Mouse (Mus musculus) left cerebral cortex, postnatal 36 days (tissue): Measurements from ENCODE around the gene Hoxb2. TPM values are rescaled to one million over a fixed set of nuclear protein-coding genes. Genes with fewer than 3 reads are reported as not detected.

Experiments used
- DNase-seq, 2 experiments: peaks; one replicate each; pipeline ENCODE4 v3.0.0; 2021 to 2022; ENCODE audit warnings: low spot score in 2 of 2, mixed read lengths in 1 of 2
- intact Hi-C: fragments of 180-260 bp; cut with DNase I; formaldehyde crosslinking; loops from one replicate; pipeline ENCODE4 v1.15.1; 2025
- total RNA-seq, 2 experiments: library from RNA; stranded (reverse); gene quantifications; 2 replicates each; pipeline ENCODE4 v1.2.3; 2021

The Hoxb2 gene
- not detected for total RNA-seq

GRCm38 (mm10) chr11:96350341-96350624 is at the start of gene Hoxb2:
Gene Hoxb2, plus strand, starts transcription at chr11:96350525.
- intact Hi-C loops = loop anchor here (2.0 kb wide), 1 partner anchor 149 kb away; no protein-coding TSS in a partner anchor
- DNase-seq = no peak

- intact Hi-C loops = loop anchor here (10.0 kb wide), 1 partner anchor 244 kb away; no protein-coding TSS in a partner anchor
- DNase-seq = no peak
These were observed 49.3 kb upstream of the Hoxb2 start for GRCm38 (mm10) chr11:96301064-96301431.

- intact Hi-C loops = loop anchor here (10.0 kb wide), 1 partner anchor 243 kb away; no protein-coding TSS in a partner anchor
- DNase-seq = no peak
These were observed 48.5 kb upstream of the Hoxb2 start for GRCm38 (mm10) chr11:96301837-96302236.

GRCm38 (mm10) chr11:96302381-96303150 is 47.8 kb upstream of the Hoxb2 start:
- no peak for DNase-seq
- intact Hi-C loops = loop anchor here (10.0 kb wide), 1 partner anchor 242 kb away; no protein-coding TSS in a partner anchor

GRCm38 (mm10) chr11:96303151-96304099 is 46.9 kb upstream of the Hoxb2 start, which contains the start of gene Hoxb5:
Gene Hoxb5, plus strand, starts transcription at chr11:96303336.
- intact Hi-C loops = loop anchor here (10.0 kb wide), 1 partner anchor 241 kb away; no protein-coding TSS in a partner anchor

GRCm38 (mm10) chr11:96304381-96305195 is 45.7 kb upstream of the Hoxb2 start:
- intact Hi-C loops = loop anchor here (10.0 kb wide), 1 partner anchor 240 kb away; no protein-coding TSS in a partner anchor
- no peak for DNase-seq

More at GRCm38 (mm10) chr11:96303151-96304099, 46.9 kb upstream of the Hoxb2 start, which contains the start of gene Hoxb5:
- DNase-seq = no peak

GRCm38 (mm10) chr11:96305505-96306182 is 44.7 kb upstream of the Hoxb2 start:
- intact Hi-C loops = loop anchor here (10.0 kb wide), 1 partner anchor 239 kb away; no protein-coding TSS in a partner anchor
- DNase-seq = no peak

- intact Hi-C loops = loop anchor here (10.0 kb wide), 1 partner anchor 238 kb away; no protein-coding TSS in a partner anchor
- DNase-seq = no peak
These were observed 44.0 kb upstream of the Hoxb2 start for GRCm38 (mm10) chr11:96306183-96306907.

- intact Hi-C loops = loop anchor here (10.0 kb wide), 1 partner anchor 238 kb away; no protein-coding TSS in a partner anchor
- DNase-seq = no peak
These were observed 43.4 kb upstream of the Hoxb2 start for GRCm38 (mm10) chr11:96306908-96307269.

- intact Hi-C loops = loop anchor here (10.0 kb wide), 1 partner anchor 236 kb away; no protein-coding TSS in a partner anchor
- DNase-seq = no peak
These were observed 41.6 kb upstream of the Hoxb2 start for GRCm38 (mm10) chr11:96308763-96309162.

GRCm38 (mm10) chr11:96309288-96309687 is 41.0 kb upstream of the Hoxb2 start:
- intact Hi-C loops = loop anchor here (10.0 kb wide), 1 partner anchor 236 kb away; no protein-coding TSS in a partner anchor
- no peak for DNase-seq

GRCm38 (mm10) chr11:96310183-96310938 is 40.0 kb upstream of the Hoxb2 start:
- no peak for DNase-seq
- intact Hi-C loops = loop anchor here (10.0 kb wide), 1 partner anchor 306 kb away; the partner anchor contains the start of gene Igf2bp1

GRCm38 (mm10) chr11:96311097-96311496 is 39.2 kb upstream of the Hoxb2 start:
- intact Hi-C loops = loop anchor here (10.0 kb wide), 1 partner anchor 306 kb away; the partner anchor contains the start of gene Igf2bp1
- no peak for DNase-seq

- DNase-seq = no peak
- intact Hi-C loops = loop anchor here (10.0 kb wide), 1 partner anchor 307 kb away; the partner anchor contains the start of gene Igf2bp1
These were observed 38.6 kb upstream of the Hoxb2 start for GRCm38 (mm10) chr11:96311520-96312417.

GRCm38 (mm10) chr11:96313134-96313533 is 37.2 kb upstream of the Hoxb2 start:
- intact Hi-C loops = loop anchor here (10.0 kb wide), 1 partner anchor 308 kb away; the partner anchor contains the start of gene Igf2bp1
- DNase-seq = no peak
